Mouse (Mus musculus) G1E (cell line): ENCODE measurements around the gene Dpy19l2. TPM values are rescaled to one million over a fixed set of nuclear protein-coding genes. Genes with fewer than 3 reads are reported as not detected.

ENCODE experiments used
- ATAC-seq: 2 replicates; pipeline ENCODE4 v1.8.0; 2016; ENCODE audit warnings: mild to moderate bottlenecking; ENCODE audit not compliant: insufficient number of reproducible peaks, poor library complexity, low FRiP score, severe bottlenecking; ENCODE audit errors: extremely low read depth
- DNase-seq: peaks from one replicate; pipeline ENCODE4 v3.0.0; 2012; ENCODE audit warnings: low spot score
- H3K27me3 ChIP-seq: 2 replicates; pipeline ENCODE4 v1.6.1; 2012; ENCODE audit warnings: mild to moderate bottlenecking, low read length, inconsistent platforms; ENCODE audit not compliant: insufficient read depth
- H3K36me3 ChIP-seq: replicated peaks from 2 replicates; pipeline ENCODE3; 2012; ENCODE audit warnings: mild to moderate bottlenecking, inconsistent platforms
- H3K4me1 ChIP-seq: 2 replicates; pipeline ENCODE4 v1.6.1; 2012; ENCODE audit warnings: low read depth, low read length, inconsistent platforms, mixed read lengths; ENCODE audit not compliant: insufficient read depth
- H3K4me3 ChIP-seq: 2 replicates; pipeline ENCODE4 v1.5.1; 2012; ENCODE audit warnings: low read depth, mild to moderate bottlenecking, inconsistent platforms, low read length, moderate library complexity, mixed read lengths
- H3K9me3 ChIP-seq: replicated peaks from 2 replicates; pipeline ENCODE4 v1.6.1; 2012; ENCODE audit warnings: inconsistent platforms
- CTCF ChIP-seq: IDR thresholded peaks from 2 replicates; pipeline ENCODE4 v1.5.1; 2012; ENCODE audit warnings: low read depth, low read length, inconsistent platforms, mixed read lengths
- GATA1 ChIP-seq: IDR thresholded peaks from 2 replicates; pipeline ENCODE4 v1.6.1; 2012; ENCODE audit warnings: borderline replicate concordance, low read length, inconsistent platforms, mixed read lengths
- GATA2 ChIP-seq: IDR thresholded peaks from 2 replicates; pipeline ENCODE4 v1.6.1; 2012; ENCODE audit warnings: low read depth, low read length, inconsistent platforms, borderline replicate concordance
- POLR2AphosphoS5 ChIP-seq: IDR thresholded peaks from 2 replicates; pipeline ENCODE4 v1.6.1; 2012; ENCODE audit warnings: low read depth, low read length, inconsistent platforms; ENCODE audit not compliant: insufficient replicate concordance
- TAL1 ChIP-seq: conservative IDR thresholded peaks from 2 replicates; pipeline ENCODE4 v1.6.1; 2012; ENCODE audit warnings: low read depth, low read length, inconsistent platforms, mixed read lengths
- polyA plus RNA-seq: library from polyadenylated mRNA; stranded (reverse); fragments of >175 nt; gene quantifications from 2 replicates; pipeline ENCODE4 v1.2.3, GENCODE M21; 2012
- total RNA-seq, 2 experiments: library from RNA; stranded (forward) in 1 of 2; stranded (reverse) in 1 of 2; fragments of 200-1000 nt in 1 of 2; fragments of >200 nt in 1 of 2; fragmentation: Nextera tagmentation in 1 of 2; gene quantifications; 2 replicates each; pipeline ENCODE4 v1.2.3; 2014 to 2017

The Dpy19l2 gene
- total and polyA plus RNA-seq, 3 experiments = not detected

- no peak for TF ChIP-seq GATA1
- peak; percentile 57; the same call in 1 of the 2 replicates for TF ChIP-seq CTCF
- peaks cover 31% of the 10 kb centered on the region for H3K27me3 ChIP-seq
- no peak for DNase-seq
- H3K36me3 ChIP-seq = no peaks in the 10 kb centered on the region
- ATAC-seq = no peak
- peaks cover 5% of the 10 kb centered on the region; the same call in 1 of the 2 replicates for H3K4me1 ChIP-seq
- no peaks in the 10 kb centered on the region for H3K9me3 ChIP-seq
- no peak overlapping the region for H3K4me3 ChIP-seq
Measured at GRCm38 (mm10) chr9:24516575-24517139, 179.4 kb downstream of the Dpy19l2 start.

- Histone ChIP-seq H3K36me3 (no peaks in the 10 kb centered on the region), H3K4me1 (peaks cover 5% of the 10 kb centered on the region; the same call in 1 of the 2 replicates), H3K4me3 (no peak overlapping the region), H3K27me3 (peaks cover 36% of the 10 kb centered on the region), H3K9me3 (no peaks in the 10 kb centered on the region)
- ATAC-seq (no peak), DNase-seq (no peak)
- TF ChIP-seq POLR2AphosphoS5 = no peak
- TF ChIP-seq GATA2 = no peak
- TF ChIP-seq CTCF = no peak
- no peak for TF ChIP-seq TAL1
- TF ChIP-seq GATA1 = no peak
Measured at GRCm38 (mm10) chr9:24514078-24514469, 182.0 kb downstream of the Dpy19l2 start.

GRCm38 (mm10) chr9:24513290-24514077 is 182.6 kb downstream of the Dpy19l2 start:
- ATAC-seq = no peak
- H3K4me3 ChIP-seq = no peak overlapping the region
- peaks cover 35% of the 10 kb centered on the region for H3K27me3 ChIP-seq
- H3K36me3 ChIP-seq = no peaks in the 10 kb centered on the region
- H3K9me3 ChIP-seq = no peaks in the 10 kb centered on the region
- no peak for DNase-seq
- no peak for TF ChIP-seq GATA1
- TF ChIP-seq CTCF = no peak
- TF ChIP-seq GATA2 = no peak
- no peak for TF ChIP-seq TAL1
- no peak for TF ChIP-seq POLR2AphosphoS5
- peaks cover 5% of the 10 kb centered on the region; the same call in 1 of the 2 replicates for H3K4me1 ChIP-seq

GRCm38 (mm10) chr9:24512121-24512539 is 184.0 kb downstream of the Dpy19l2 start:
- Histone ChIP-seq H3K36me3 (no peaks in the 10 kb centered on the region), H3K4me1 (peaks cover 7% of the 10 kb centered on the region), H3K27me3 (peaks cover 30% of the 10 kb centered on the region), H3K4me3 (no peak overlapping the region), H3K9me3 (no peaks in the 10 kb centered on the region)
- no peak for ATAC-seq
- no peak for DNase-seq
- TF ChIP-seq GATA2 (no peak), CTCF (no peak), POLR2AphosphoS5 (no peak), TAL1 (no peak), GATA1 (no peak)

- Histone ChIP-seq H3K9me3 (no peaks in the 10 kb centered on the region), H3K4me3 (no peak overlapping the region), H3K27me3 (peaks cover 27% of the 10 kb centered on the region), H3K36me3 (no peaks in the 10 kb centered on the region), H3K4me1 (peaks cover 4% of the 10 kb centered on the region)
- DNase-seq = no peak
- TF ChIP-seq TAL1 (no peak), CTCF (no peak)
- ATAC-seq = no peak
Measured at GRCm38 (mm10) chr9:24511371-24512120, 184.5 kb downstream of the Dpy19l2 start.

GRCm38 (mm10) chr9:24508880-24509279 is 187.2 kb downstream of the Dpy19l2 start:
- no peak for ATAC-seq

More at GRCm38 (mm10) chr9:24508880-24509279, 187.2 kb downstream of the Dpy19l2 start:
- no peak for DNase-seq
- Histone ChIP-seq H3K27me3 (peaks cover 17% of the 10 kb centered on the region), H3K4me3 (no peak overlapping the region), H3K4me1 (peaks cover 17% of the 10 kb centered on the region), H3K36me3 (peaks cover 6% of the 10 kb centered on the region), H3K9me3 (no peaks in the 10 kb centered on the region)
- TF ChIP-seq GATA2 (no peak), TAL1 (no peak), CTCF (no peak), GATA1 (no peak), POLR2AphosphoS5 (no peak)

Other genes with a start within 250 kb of the Dpy19l2 start
- gene Dpy19l1, start 193.2 kb downstream of the Dpy19l2 start, total RNA-seq (2014; fragmentation: Nextera tagmentation) = 31.4 and 36.3 TPM in 2 replicates
- 42.6 and 42.8 TPM in 2 replicates for gene Dpy19l1, start 193.2 kb downstream of the Dpy19l2 start, total RNA-seq (2017)
- 14.3 and 15.7 TPM in 2 replicates for gene Dpy19l1, start 193.2 kb downstream of the Dpy19l2 start, polyA plus RNA-seq
- not detected in 2 replicates for gene Cypt4, start 71.1 kb downstream of the Dpy19l2 start, total RNA-seq (2014; fragmentation: Nextera tagmentation)
- gene Cypt4, start 71.1 kb downstream of the Dpy19l2 start, total RNA-seq (2017) = 0.23 TPM in 1 of 2 replicates, not detected in the other
- not detected in 2 replicates for gene Cypt4, start 71.1 kb downstream of the Dpy19l2 start, polyA plus RNA-seq
- gene Tbx20, start 78.0 kb upstream of the Dpy19l2 start, total RNA-seq (2014; fragmentation: Nextera tagmentation) = not detected in 2 replicates
- 0.12 and 0.16 TPM in 2 replicates for gene Tbx20, start 78.0 kb upstream of the Dpy19l2 start, total RNA-seq (2017)
- gene Tbx20, start 78.0 kb upstream of the Dpy19l2 start, polyA plus RNA-seq = not detected in 2 replicates